Mouse (Mus musculus): ENCODE results near the gene Akap13. TPM values are rescaled to one million over a fixed set of nuclear protein-coding genes. Genes with fewer than 3 reads are reported as not detected.

Akap13 gene
- total RNA-seq, 2 experiments from 2014 or later, result 65.5 to 73.5 TPM

GRCm38 (mm10) chr7:75559915-75560314, 104.6 kb downstream of the Akap13 start:
- DNase-seq, result no peak

GRCm38 (mm10) chr7:75560566-75560965, 105.2 kb downstream of the Akap13 start:
- DNase-seq, result no peak

DNA sequence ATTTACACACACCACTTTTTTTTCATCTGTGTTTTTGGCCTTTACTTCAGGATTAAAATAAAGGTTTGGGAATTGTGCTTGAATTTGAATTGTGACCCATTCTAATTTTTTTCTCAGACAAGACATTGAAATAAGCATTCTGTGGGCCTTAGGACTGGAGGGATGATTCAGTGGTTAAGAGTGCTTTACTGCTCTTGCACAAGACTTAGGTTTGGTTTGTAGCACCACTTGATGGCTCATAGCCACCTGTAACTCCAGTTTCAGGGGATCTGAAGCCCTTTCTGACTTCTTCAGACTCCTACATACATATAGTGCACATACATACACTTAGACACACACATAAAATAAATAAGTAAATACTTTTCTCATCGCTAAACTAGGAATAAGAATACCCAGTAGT, 105.8 kb downstream of the Akap13 start:
- no peak for DNase-seq

DNA sequence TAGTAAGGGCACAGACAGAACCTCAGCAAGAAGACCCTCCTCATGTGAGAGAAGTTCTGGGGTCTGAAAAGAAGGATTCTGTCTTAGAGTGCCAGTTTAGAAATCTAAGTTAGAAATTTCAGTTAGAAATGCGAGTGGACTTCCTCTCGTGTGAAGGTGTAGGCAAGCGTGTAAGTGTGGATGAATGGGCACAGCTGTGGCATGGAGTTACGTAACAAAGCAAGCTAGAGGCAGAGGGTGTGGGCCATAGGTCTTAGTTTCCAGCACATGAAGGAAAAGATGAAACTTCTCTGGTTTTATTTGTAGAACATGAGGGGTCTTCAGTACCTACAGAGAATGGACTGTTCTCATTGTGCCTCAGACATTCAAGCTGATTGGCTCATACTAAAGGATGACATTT, 112.9 kb downstream of the Akap13 start:
- no peak for DNase-seq

DNA sequence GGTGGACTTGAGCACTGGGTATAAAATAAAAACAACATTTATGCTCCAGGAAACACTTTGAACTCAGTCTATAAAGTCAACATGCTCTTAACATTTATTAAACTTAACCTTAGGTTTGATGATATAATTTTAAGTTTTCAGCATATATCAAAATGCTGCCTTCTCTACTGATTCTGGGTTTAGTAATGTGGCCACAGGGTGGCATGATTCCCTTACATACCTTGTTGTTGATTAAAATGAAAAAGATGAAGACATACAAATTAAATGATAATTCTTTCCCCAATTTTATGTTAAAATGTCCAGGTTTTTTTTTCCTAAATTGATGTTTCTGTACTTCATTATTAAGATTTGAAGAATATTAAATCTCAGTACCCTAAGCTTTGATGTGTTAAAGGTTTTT, 113.5 kb downstream of the Akap13 start:
- no peak for DNase-seq

GRCm38 (mm10) chr7:75570218-75570617, 114.9 kb downstream of the Akap13 start:
- DNase-seq, result no peak

GRCm38 (mm10) chr7:75571078-75571477, 115.7 kb downstream of the Akap13 start:
- no peak for DNase-seq

DNA sequence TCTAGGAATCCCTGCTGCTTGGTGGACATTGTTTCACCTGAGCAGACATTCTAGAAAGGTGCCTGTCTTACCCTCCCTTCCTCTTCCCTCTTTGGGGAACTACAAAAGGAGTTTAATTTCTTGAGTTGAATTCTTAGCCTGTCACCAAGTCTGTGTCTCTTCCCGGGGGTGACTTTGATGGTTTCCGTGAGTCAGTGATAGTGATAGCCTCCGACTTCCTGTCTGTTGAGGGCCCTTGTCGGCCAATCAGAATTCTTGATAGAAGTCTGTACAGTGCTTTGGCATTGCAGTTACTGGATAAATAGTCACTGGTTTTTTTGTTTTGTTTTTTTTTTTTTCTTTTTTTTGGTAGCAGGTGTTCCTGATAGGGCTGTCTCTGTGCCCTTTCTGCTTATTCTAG, 116.8 kb downstream of the Akap13 start:
- no peak for DNase-seq

GRCm38 (mm10) chr7:75575120-75575649, 119.9 kb downstream of the Akap13 start:
- DNase-seq, result no peak

GRCm38 (mm10) chr7:75575800-75576585, 120.7 kb downstream of the Akap13 start:
- DNase-seq, result no peak

DNA sequence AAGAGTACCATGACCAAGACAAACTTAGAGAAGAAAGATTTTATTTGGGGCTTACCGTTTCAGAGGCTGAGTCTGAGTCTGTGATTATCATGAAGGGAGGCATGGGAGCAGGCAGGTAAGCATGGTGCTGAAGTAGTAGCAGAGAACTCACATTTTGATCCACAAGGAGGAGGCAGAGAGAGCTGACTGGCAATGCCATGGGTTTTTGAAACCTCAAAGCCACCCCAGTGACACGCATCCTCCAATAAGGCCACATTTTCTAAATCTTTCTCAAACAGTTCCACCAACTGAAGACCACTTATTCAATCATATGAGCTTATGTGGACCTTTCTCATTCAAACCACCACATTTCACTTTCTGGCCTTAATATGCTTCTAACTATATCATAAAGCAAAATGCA, 121.5 kb downstream of the Akap13 start:
- no peak for DNase-seq

DNA sequence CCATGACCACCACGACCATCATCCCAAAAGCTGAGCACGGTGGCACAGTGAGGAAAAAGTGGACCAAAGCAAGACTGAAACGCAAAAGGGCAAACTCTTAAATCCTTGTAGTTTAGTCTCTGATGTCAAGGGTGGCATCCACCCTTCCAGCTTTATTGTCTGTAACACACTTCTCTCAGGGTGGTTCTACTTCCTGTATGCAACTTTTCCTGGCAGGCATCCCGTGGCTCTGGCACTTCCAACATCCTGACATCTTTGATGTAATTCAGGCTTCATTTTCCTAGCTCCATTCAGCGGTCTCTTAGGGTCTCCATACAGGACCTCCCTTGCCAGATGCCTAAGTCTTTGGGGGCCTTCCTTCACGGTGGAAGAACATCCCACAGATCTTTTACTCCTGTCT, 122.0 kb downstream of the Akap13 start:
- no peak for DNase-seq

- no peak for DNase-seq
These were observed 123.3 kb downstream of the Akap13 start for GRCm38 (mm10) chr7:75578647-75579046.

DNA sequence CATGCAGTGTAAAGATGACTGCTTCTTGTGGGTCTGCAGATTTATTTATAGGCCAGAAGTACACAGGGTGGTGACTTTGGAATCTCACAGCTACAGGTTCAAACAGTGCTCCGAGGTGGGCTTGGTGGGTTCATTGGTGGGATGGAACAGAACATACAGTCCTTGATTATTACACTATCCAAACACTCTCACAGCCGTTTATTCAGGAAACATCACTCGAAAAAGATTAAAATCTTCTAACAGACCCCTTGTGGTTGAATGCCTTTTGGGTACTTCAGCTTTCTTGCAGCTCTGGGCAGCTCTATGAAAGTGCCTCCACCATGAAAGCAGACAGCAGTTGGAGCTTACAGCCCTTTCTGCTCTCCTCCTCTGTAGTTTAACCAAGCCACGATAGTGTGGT, 126.8 kb downstream of the Akap13 start:
- DNase-seq, result no peak

DNA sequence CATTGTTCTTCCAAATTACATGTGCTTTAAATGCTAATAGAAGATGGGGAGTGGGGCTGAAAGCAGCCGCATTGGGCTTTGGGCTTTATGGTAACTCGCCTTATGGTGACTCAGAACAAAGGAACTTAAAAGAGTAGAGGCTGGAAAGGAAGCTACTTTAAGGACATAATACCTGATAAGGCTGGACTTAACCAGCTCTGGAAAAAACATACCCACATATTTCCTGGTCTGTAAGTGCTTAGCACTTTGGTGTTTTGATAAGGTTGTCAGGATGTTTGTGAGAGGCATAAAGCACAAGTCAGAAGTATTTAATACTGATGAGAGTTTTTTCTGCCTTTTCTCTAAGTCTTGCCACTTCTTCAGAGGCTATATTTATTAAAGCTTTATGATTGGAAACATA, 128.8 kb downstream of the Akap13 start:
- DNase-seq, result no peak

DNA sequence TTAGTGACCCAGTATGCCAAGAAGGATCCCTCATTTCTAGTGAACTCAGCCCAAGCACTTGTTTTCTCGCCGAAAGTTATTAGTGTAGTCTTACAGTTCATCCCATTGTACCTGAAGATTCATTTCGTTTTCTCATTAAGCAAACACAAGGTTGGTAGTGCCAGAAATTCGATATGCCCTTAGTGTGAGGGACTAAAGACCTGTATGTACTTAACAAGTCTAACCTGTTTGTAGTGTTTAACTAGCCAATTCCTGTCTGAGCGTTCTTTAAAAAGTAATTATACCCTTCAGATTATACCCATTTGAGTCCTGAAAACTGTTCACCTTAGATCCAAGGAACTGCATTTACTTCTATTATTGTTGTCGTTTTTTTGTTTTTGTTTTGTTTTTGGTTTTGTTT, 130.1 kb downstream of the Akap13 start:
- DNase-seq, result no peak

- no peak for DNase-seq
These were observed 130.8 kb downstream of the Akap13 start for GRCm38 (mm10) chr7:75586113-75586512.

- DNase-seq, result no peak
These were observed 132.4 kb downstream of the Akap13 start for GRCm38 (mm10) chr7:75587727-75588126.

DNA sequence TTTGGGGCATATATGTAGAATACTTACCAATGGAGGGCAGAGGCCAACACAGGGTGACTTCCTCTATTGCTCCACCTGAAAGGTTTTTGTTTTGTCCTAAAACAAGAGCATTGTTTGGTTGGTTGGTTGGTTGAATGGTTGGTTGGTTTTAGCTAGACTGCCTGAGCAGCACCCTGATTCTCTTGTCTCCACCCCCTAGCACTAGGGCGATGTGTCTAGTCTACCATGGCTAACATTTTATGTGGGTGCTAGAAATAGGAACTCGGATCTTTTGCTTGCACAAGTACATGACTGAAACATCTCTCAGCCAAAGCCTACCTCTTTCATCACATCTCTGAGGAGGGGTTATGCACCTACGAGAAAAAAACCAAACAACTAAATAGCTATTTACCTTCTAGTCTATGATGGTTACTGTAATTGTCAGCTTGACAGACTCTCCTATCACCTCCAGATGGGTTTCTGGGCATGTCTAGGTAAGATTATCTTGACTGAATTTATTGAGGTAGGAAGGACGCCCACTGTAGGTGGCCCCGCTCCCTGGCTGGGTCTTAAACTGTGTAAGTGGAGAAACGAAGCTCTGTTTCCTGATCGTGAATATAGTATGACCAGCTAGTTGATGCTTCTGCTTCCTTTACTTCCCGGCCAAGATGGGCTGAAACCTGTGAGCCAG, 134.1 kb downstream of the Akap13 start:
- no peak for DNase-seq

DNA sequence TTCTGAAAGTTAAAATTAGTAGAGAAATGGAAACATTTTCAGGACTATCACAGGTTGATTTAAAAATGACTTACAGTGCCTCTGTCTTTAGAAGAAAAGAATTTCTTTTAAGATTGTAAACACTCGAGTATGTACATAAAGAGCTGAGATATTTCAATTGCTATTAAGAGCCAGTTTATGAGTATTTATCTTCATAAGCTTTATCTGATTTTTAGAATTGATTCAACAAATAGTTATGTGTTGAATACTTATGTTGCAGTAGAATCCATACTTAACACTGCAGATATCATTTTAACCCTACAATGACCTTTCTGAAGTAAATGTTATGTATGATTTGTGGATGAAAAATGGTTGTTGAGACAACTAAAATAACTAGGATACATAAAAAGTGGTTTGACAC, 136.6 kb downstream of the Akap13 start:
- DNase-seq, result no peak

DNA sequence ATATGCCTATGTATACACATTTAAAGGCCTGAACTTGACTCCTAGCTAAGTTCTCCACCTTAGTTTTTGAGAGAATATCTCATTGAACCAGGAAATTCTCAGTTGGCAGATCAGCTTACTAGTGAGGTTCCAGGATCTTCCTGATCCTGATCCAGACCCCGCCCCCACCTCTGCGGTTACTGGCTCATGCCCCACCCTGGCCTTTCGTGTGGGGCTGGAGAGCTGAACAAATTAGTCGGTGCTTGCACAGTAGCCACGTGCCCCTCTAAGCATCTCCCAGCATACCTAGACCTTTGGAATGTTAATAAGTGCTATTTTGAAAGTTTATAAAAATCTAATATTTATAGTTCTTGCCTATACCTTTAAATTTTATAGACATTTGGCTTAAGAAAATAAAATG, 139.5 kb downstream of the Akap13 start:
- peak; percentile 53 for DNase-seq

GRCm38 (mm10) chr7:75595268-75595667, 139.9 kb downstream of the Akap13 start:
- DNase-seq, result no peak

DNA sequence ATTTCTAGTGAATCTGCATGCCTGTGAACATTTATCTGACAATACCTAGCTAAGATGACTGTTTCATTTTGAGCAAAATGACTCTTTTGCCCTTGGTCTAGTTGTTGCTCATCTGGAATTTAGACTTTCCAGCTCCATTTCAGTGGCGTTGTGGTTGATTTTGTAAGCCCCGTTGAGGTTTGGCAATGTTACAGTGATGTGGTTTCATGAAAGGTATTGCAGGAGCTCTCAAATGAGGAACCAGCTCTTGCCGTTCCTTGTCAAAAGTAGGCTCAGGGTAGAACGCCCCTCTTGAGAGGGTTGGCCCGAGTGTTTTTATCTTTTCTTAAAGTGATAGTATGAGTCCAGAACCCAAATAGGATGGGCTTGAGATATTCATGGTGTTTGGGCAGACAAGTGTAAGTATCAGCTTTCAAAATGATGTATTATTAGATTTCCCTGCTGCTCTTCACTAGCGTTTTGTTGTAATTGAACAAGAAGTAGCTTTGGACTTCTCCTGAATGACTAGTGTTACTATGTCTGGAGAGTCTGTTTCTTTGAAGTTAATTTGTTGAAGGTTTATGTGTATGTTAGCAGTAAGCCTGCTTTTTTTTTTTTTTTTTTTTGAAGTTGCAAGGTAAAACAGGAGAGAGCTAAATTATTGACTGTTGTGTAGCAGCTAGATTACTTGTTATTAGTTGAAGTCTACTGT, 140.9 kb downstream of the Akap13 start:
- DNase-seq, result no peak
